Mouse (Mus musculus): Measurements from ENCODE around the gene Rps2. TPM values are rescaled to one million over a fixed set of nuclear protein-coding genes. Genes with fewer than 3 reads are reported as not detected.
A peak's percentile ranks its signal among the peaks of the same experiment; 100 is the strongest.

Gene Rps2
- total and polyA plus RNA-seq, 3 experiments: 1,852 to 4,516 TPM; not detected in 1

DNA sequence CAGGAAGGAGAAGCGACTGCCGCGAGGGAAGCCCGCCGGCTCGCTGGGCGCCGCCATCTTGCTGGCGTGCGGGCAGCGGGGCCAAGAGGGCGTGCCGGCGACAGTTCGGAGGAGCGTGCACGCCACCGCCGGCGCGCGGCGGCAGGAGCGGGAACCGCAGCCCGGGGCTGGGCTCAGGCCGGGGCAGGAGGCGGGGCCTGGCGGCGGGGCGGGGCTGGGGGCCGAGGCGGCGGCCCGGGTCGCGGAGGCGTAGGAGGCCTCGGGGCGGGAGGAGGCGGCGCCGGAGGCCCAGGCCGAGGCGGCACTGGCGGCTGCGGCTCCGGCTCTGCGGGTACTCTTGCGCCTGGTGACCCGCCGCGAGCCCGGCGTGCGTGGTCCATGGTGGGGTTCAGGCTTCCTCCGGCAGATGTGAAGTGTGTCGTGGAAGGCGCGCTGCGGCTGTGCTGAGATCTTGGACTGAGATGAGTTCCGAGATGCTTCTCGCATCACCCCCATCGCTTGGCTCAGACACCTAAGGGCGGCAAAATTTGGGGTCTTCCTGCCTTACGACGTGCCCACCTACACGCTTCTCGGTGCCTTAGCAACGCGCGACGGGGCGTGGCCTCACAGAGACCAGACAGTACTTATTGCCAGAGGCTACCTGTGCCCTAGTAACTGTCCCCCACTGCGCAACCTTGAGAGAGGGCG, 21.8 kb upstream of the Rps2 start, which contains the start of the genes Gfer and Noxo1 (continued):
- peak; percentile 75 to 97; a peak in 2 of 4 replicates for TF ChIP-seq POLR2A (IDR thresholded peaks at IDR 0.05; ENCODE audit: control insufficient read depth in 1 of 2, insufficient read depth in 1 of 2, low read depth in 1 of 2, low read length in 2 of 2, poor library complexity in 1 of 2)
- peak; percentile 49 for TF ChIP-seq TCF12 (IDR thresholded peaks at IDR 0.05; ENCODE audit: low read depth, low read length)
- no peak for TF ChIP-seq KAT2A (conservative IDR thresholded peaks at IDR 0.05; ENCODE audit: low read depth, low read length)
- TF ChIP-seq ZMIZ1 (IDR thresholded peaks at IDR 0.05; ENCODE audit: low read depth, low read length): peak; percentile 43; the same call in 1 of the 2 replicates

DNA sequence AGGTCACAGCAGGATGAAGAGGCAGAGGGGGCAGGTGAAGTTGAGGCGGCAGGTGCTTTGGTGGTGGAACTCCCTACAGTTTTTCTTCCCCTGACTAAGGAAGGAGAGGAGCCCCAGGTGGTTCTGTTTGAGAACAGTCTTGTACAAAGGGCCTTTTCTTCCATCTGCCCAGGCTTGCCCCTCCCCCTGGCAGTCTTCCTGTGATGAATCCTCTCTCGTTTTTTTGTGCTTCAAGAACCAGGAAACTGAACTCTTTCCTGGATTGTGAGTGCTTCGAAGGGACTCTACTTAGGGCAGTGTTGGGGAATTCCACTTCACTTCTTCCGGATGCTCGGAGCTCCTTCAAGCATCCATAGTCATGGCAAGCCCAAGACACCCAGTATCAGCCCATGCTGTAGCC, 19.9 kb upstream of the Rps2 start:
- no peak overlapping the region for H3K27ac ChIP-seq (ENCODE audit: control insufficient read depth, low read depth, low read length)
- TF ChIP-seq POLR2AphosphoS5 (IDR thresholded peaks at IDR 0.05; ENCODE audit: borderline replicate concordance, low read depth, low read length): no peak
- no peak for TF ChIP-seq CHD2 (IDR thresholded peaks at IDR 0.05; ENCODE audit: low read length)
- TF ChIP-seq MYC (IDR thresholded peaks at IDR 0.05; ENCODE audit: low read depth, low read length): no peak
- TF ChIP-seq ZKSCAN1 (IDR thresholded peaks at IDR 0.05; ENCODE audit: low read depth, low read length): no peak
- H3K79me2 ChIP-seq (ENCODE audit: control insufficient read depth, insufficient read depth, low read length, poor library complexity): peaks cover 8% of the 10 kb centered on the region
- no peaks in the 10 kb centered on the region for H3K27me3 ChIP-seq (ENCODE audit: control insufficient read depth in 1 of 2, insufficient read depth in 2 of 2, low read length in 2 of 2)
- H3K36me3 ChIP-seq (ENCODE audit: control insufficient read depth in 1 of 2, insufficient read depth in 2 of 2, low read length in 2 of 2): peaks cover 0 to 2% of the 10 kb centered on the region in 2 experiments; a peak in 2 of 4 replicates
- no peak overlapping the region for H3K9ac ChIP-seq (ENCODE audit: control insufficient read depth, low read depth, low read length, poor library complexity, severe bottlenecking)
- H3K4me1 ChIP-seq (ENCODE audit: control insufficient read depth in 1 of 2, insufficient read depth in 2 of 2, low read length in 2 of 2): peaks cover 2 to 10% of the 10 kb centered on the region in 2 experiments; a peak in 1 of 4 replicates
- H3K4me3 ChIP-seq (ENCODE audit: control insufficient read depth in 1 of 2, insufficient read depth in 1 of 2, low read depth in 2 of 2, low read length in 2 of 2): no peak overlapping the region
- no peak for DNase-seq (ENCODE audit: low read depth, low spot score)
- no peaks in the 10 kb centered on the region for H3K9me3 ChIP-seq (replicated peaks; ENCODE audit: insufficient read depth, low read length)

DNA sequence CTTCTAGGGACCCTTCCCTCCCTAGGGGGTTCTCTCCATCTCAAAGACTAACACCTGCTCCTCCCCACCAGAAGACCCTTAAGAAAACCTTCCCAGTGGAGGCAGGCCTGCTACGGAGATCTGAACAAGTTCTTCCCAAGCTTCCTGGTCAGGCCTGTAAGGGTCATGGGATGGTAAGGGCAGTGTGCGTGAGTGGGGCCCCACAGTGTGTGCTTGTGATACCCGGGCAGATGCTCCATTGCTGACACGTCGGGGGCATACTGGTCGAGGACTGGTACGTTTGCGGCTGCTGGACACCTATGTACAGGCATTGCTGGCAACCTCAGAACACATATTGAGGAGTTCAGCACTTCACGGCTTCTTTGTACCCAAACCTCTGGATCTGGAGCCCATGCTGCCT, 19.2 kb upstream of the Rps2 start:
- TF ChIP-seq ZKSCAN1 (IDR thresholded peaks at IDR 0.05; ENCODE audit: low read depth, low read length): no peak
- peak in 1 of 2 experiments; percentile 18; a peak in 1 of 4 replicates for TF ChIP-seq POLR2A (IDR thresholded peaks at IDR 0.05; ENCODE audit: control insufficient read depth in 1 of 2, insufficient read depth in 1 of 2, low read depth in 1 of 2, low read length in 2 of 2, poor library complexity in 1 of 2)
- no peak for TF ChIP-seq SIN3A (IDR thresholded peaks at IDR 0.05; ENCODE audit: low read length)

DNA sequence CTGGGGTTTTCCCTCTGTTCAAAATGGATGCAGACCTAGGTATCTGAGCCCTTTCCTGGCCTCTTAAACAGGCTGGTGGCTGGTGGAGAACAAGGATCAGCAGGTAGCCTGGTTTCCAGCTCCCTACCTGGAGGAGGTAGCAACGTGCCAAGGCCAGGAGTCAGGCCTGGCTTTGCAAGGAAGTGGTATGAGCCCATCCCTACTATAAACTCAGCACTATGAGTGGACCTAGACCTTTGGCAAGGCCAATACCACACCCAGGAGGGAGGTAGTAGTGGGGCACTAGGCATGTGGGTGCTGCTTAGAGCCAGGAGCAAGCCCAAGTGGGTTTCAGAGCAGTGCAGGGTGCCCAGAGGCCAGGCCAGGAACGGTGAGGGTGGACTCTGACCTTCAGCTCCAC, 18.4 kb upstream of the Rps2 start:
- TF ChIP-seq MAFK (IDR thresholded peaks at IDR 0.05; ENCODE audit: borderline replicate concordance, low read depth, low read length): no peak
- no peak for TF ChIP-seq EP300 (IDR thresholded peaks at IDR 0.05; ENCODE audit: low read depth in 1 of 2, low read length in 2 of 2)
- no peak for TF ChIP-seq POLR2AphosphoS2 (IDR thresholded peaks at IDR 0.05; ENCODE audit: low read length)
- TF ChIP-seq NELFE (IDR thresholded peaks at IDR 0.05; ENCODE audit: low read depth, low read length): no peak
- no peak for TF ChIP-seq JUND (IDR thresholded peaks at IDR 0.05; ENCODE audit: low read depth, low read length)
- TF ChIP-seq MAZ (IDR thresholded peaks at IDR 0.05; ENCODE audit: low read depth, low read length): no peak
- TF ChIP-seq TCF12 (IDR thresholded peaks at IDR 0.05; ENCODE audit: low read depth, low read length): no peak
- no peak for TF ChIP-seq TAL1 (IDR thresholded peaks at IDR 0.05; ENCODE audit: low read length)
- no peak for TF ChIP-seq USF2 (IDR thresholded peaks at IDR 0.05; ENCODE audit: borderline replicate concordance in 1 of 2, insufficient read depth in 1 of 2, low read depth in 1 of 2, low read length in 2 of 2)
- no peak for TF ChIP-seq MYC (IDR thresholded peaks at IDR 0.05; ENCODE audit: low read depth, low read length)
- no peak for TF ChIP-seq BHLHE40 (IDR thresholded peaks at IDR 0.05; ENCODE audit: borderline replicate concordance, low read depth, low read length)
- no peak for TF ChIP-seq MAX (IDR thresholded peaks at IDR 0.05; ENCODE audit: low read length)
- no peak for TF ChIP-seq CTCF (IDR thresholded peaks at IDR 0.05 in 2 of 3, conservative IDR thresholded peaks at IDR 0.05 in 1 of 3; ENCODE audit: control insufficient read depth in 1 of 3, insufficient read depth in 1 of 3, low read depth in 2 of 3, low read length in 3 of 3, poor library complexity in 1 of 3, severe bottlenecking in 1 of 3)
- TF ChIP-seq RAD21 (IDR thresholded peaks at IDR 0.05; ENCODE audit: low read depth, low read length): no peak
- Histone ChIP-seq H3K9me3 (replicated peaks; ENCODE audit: insufficient read depth, low read length) (no peaks in the 10 kb centered on the region), H3K27me3 (ENCODE audit: control insufficient read depth in 1 of 2, insufficient read depth in 2 of 2, low read length in 2 of 2) (no peaks in the 10 kb centered on the region), H3K4me3 (ENCODE audit: control insufficient read depth in 1 of 2, insufficient read depth in 1 of 2, low read depth in 2 of 2, low read length in 2 of 2) (no peak overlapping the region), H3K36me3 (ENCODE audit: control insufficient read depth in 1 of 2, insufficient read depth in 2 of 2, low read length in 2 of 2) (peaks cover 0 to 2% of the 10 kb centered on the region in 2 experiments; a peak in 2 of 4 replicates), H3K79me2 (ENCODE audit: control insufficient read depth, insufficient read depth, low read length, poor library complexity) (peaks cover 8% of the 10 kb centered on the region), H3K4me1 (ENCODE audit: control insufficient read depth in 1 of 2, insufficient read depth in 2 of 2, low read length in 2 of 2) (peaks cover 2 to 6% of the 10 kb centered on the region in 2 experiments; a peak in 1 of 4 replicates), H3K27ac (ENCODE audit: control insufficient read depth, low read depth, low read length) (no peak overlapping the region), H3K9ac (ENCODE audit: control insufficient read depth, low read depth, low read length, poor library complexity, severe bottlenecking) (no peak overlapping the region)
- no peak for DNase-seq (ENCODE audit: low read depth, low spot score)

More for the DNA sequence above, 19.2 kb upstream of the Rps2 start:
- H3K27ac ChIP-seq (ENCODE audit: control insufficient read depth, low read depth, low read length): no peak overlapping the region
- H3K4me1 ChIP-seq (ENCODE audit: control insufficient read depth in 1 of 2, insufficient read depth in 2 of 2, low read length in 2 of 2): peaks cover 2 to 6% of the 10 kb centered on the region in 2 experiments; a peak in 1 of 4 replicates
- no peaks in the 10 kb centered on the region for H3K27me3 ChIP-seq (ENCODE audit: control insufficient read depth in 1 of 2, insufficient read depth in 2 of 2, low read length in 2 of 2)
- no peak overlapping the region for H3K9ac ChIP-seq (ENCODE audit: control insufficient read depth, low read depth, low read length, poor library complexity, severe bottlenecking)
- no peak for DNase-seq (ENCODE audit: low read depth, low spot score)
- peaks cover 0 to 2% of the 10 kb centered on the region in 2 experiments; a peak in 2 of 4 replicates for H3K36me3 ChIP-seq (ENCODE audit: control insufficient read depth in 1 of 2, insufficient read depth in 2 of 2, low read length in 2 of 2)
- peaks cover 8% of the 10 kb centered on the region for H3K79me2 ChIP-seq (ENCODE audit: control insufficient read depth, insufficient read depth, low read length, poor library complexity)
- H3K9me3 ChIP-seq (replicated peaks; ENCODE audit: insufficient read depth, low read length): no peaks in the 10 kb centered on the region
- H3K4me3 ChIP-seq (ENCODE audit: control insufficient read depth in 1 of 2, insufficient read depth in 1 of 2, low read depth in 2 of 2, low read length in 2 of 2): no peak overlapping the region
